Mouse (Mus musculus) C2C12 (cell line): Measurements from ENCODE around the gene Frmd4b. TPM values are rescaled to one million over a fixed set of nuclear protein-coding genes. Genes with fewer than 3 reads are reported as not detected.
"Not testable (repeated sequence)": the region's sequence is repeated elsewhere in the genome, so short reads cannot be mapped to it uniquely, and the experiment has no call there.

Source experiments
- H3K27me3 ChIP-seq: one replicate; pipeline ENCODE4 v1.6.1; 2011; ENCODE audit not compliant: control insufficient read depth, insufficient read depth, insufficient read length
- H3K36me3 ChIP-seq: one replicate; pipeline ENCODE4 v1.6.1; 2011; ENCODE audit not compliant: control insufficient read depth, insufficient read depth
- H3K4me3 ChIP-seq: one replicate; pipeline ENCODE4 v1.5.1; 2011; ENCODE audit warnings: mild to moderate bottlenecking, control low read depth; ENCODE audit not compliant: poor library complexity, insufficient read depth, severe bottlenecking
- H3K79me2 ChIP-seq: one replicate; pipeline ENCODE4 v1.6.1; 2011; ENCODE audit not compliant: control insufficient read depth, insufficient read depth
- H3K79me3 ChIP-seq: one replicate; pipeline ENCODE4 v1.6.1; 2011; ENCODE audit warnings: low read depth, control low read depth
- H3ac ChIP-seq: one replicate; pipeline ENCODE3; 2011; ENCODE audit warnings: low read depth; ENCODE audit not compliant: control insufficient read depth, insufficient read length
- CEBPB ChIP-seq: IDR thresholded peaks from one replicate; pipeline ENCODE4 v1.6.1; 2011; ENCODE audit warnings: low read depth, mild to moderate bottlenecking, control low read depth, moderate library complexity
- CTCF ChIP-seq: IDR thresholded peaks from one replicate; pipeline ENCODE4 v1.5.1; 2011; ENCODE audit not compliant: control insufficient read depth, insufficient read depth, insufficient read length
- FOSL1 ChIP-seq: IDR thresholded peaks from one replicate; pipeline ENCODE4 v1.8.0; 2011; ENCODE audit warnings: mild to moderate bottlenecking, low read length; ENCODE audit not compliant: poor library complexity, insufficient read depth, severe bottlenecking
- MAX ChIP-seq: IDR thresholded peaks from one replicate; pipeline ENCODE4 v1.6.1; 2011; ENCODE audit warnings: mild to moderate bottlenecking, control low read depth
- MYOD1 ChIP-seq: IDR thresholded peaks from one replicate; pipeline ENCODE4 v1.6.1; 2011; ENCODE audit warnings: low read depth; ENCODE audit not compliant: control insufficient read depth, insufficient read length
- MYOG ChIP-seq: IDR thresholded peaks from one replicate; pipeline ENCODE4 v1.6.1; 2011; ENCODE audit not compliant: control insufficient read depth, insufficient read length; ENCODE audit errors: extremely low read depth
- USF1 ChIP-seq: IDR thresholded peaks from one replicate; pipeline ENCODE4 v1.6.1; 2011; ENCODE audit warnings: low read depth, mild to moderate bottlenecking, control low read depth, moderate library complexity
- polyA plus RNA-seq: library from polyadenylated mRNA; unstranded; fragments of >200 nt; fragmentation: generic; extraction: Trizol; gene quantifications from one replicate; pipeline ENCODE4 v1.2.1, GENCODE M21; 2012; ENCODE audit warnings: missing spikeins

The Frmd4b gene
- polyA plus RNA-seq, 1 experiment: not detected

GRCm38 (mm10) chr6:97370947-97371346 is 246.4 kb downstream of the Frmd4b start:
- Histone ChIP-seq H3ac (no peak overlapping the region), H3K27me3 (no peaks in the 10 kb centered on the region), H3K36me3 (no peaks in the 10 kb centered on the region), H3K79me2 (no peaks in the 10 kb centered on the region), H3K79me3 (no peaks in the 10 kb centered on the region), H3K4me3 (no peak overlapping the region)
- TF ChIP-seq USF1 (no peak), MYOD1 (no peak), CEBPB (no peak), FOSL1 (no peak), MYOG (no peak), MAX (no peak), CTCF (no peak)

GRCm38 (mm10) chr6:97370460-97370859 is 246.9 kb downstream of the Frmd4b start:
- no peak for TF ChIP-seq FOSL1
- H3ac ChIP-seq: no peak overlapping the region
- no peaks in the 10 kb centered on the region for H3K79me2 ChIP-seq
- H3K36me3 ChIP-seq: no peaks in the 10 kb centered on the region
- no peaks in the 10 kb centered on the region for H3K27me3 ChIP-seq
- H3K4me3 ChIP-seq: no peak overlapping the region
- no peaks in the 10 kb centered on the region for H3K79me3 ChIP-seq

GRCm38 (mm10) chr6:97363846-97364245 is 253.5 kb downstream of the Frmd4b start:
- Histone ChIP-seq H3K79me2 (no peaks in the 10 kb centered on the region), H3K36me3 (no peaks in the 10 kb centered on the region), H3K27me3 (no peaks in the 10 kb centered on the region), H3K79me3 (no peaks in the 10 kb centered on the region), H3K4me3 (no peak overlapping the region), H3ac (no peak overlapping the region)
- TF ChIP-seq USF1: no peak
- no peak for TF ChIP-seq MYOD1
- no peak for TF ChIP-seq CTCF
- TF ChIP-seq MAX: no peak
- TF ChIP-seq FOSL1: no peak
- TF ChIP-seq CEBPB: no peak
- no peak for TF ChIP-seq MYOG

GRCm38 (mm10) chr6:97357606-97358005 is 259.7 kb downstream of the Frmd4b start:
- H3K27me3 ChIP-seq, H3K36me3 ChIP-seq, H3K79me3 ChIP-seq, H3K79me2 ChIP-seq, H3ac ChIP-seq, H3K4me3 ChIP-seq: not testable (repeated sequence)

- Histone ChIP-seq H3K4me3 (no peak overlapping the region), H3K27me3 (no peaks in the 10 kb centered on the region), H3K79me3 (no peaks in the 10 kb centered on the region), H3K79me2 (no peaks in the 10 kb centered on the region), H3ac (no peak overlapping the region), H3K36me3 (no peaks in the 10 kb centered on the region)
- TF ChIP-seq FOSL1: no peak
- no peak for TF ChIP-seq MAX
- TF ChIP-seq CEBPB: no peak
- no peak for TF ChIP-seq USF1
- no peak for TF ChIP-seq MYOG
- no peak for TF ChIP-seq CTCF
- TF ChIP-seq MYOD1: no peak
These were observed 260.7 kb downstream of the Frmd4b start for GRCm38 (mm10) chr6:97356612-97357011.

GRCm38 (mm10) chr6:97355141-97355540 is 262.2 kb downstream of the Frmd4b start:
- H3K4me3 ChIP-seq: no peak overlapping the region
- H3K79me2 ChIP-seq: no peaks in the 10 kb centered on the region
- no peak overlapping the region for H3ac ChIP-seq
- TF ChIP-seq CEBPB: no peak
- TF ChIP-seq CTCF: no peak
- TF ChIP-seq USF1: no peak
- no peak for TF ChIP-seq MAX
- no peak for TF ChIP-seq FOSL1
- no peak for TF ChIP-seq MYOD1
- no peak for TF ChIP-seq MYOG
- H3K27me3 ChIP-seq: no peaks in the 10 kb centered on the region
- H3K79me3 ChIP-seq: no peaks in the 10 kb centered on the region
- H3K36me3 ChIP-seq: no peaks in the 10 kb centered on the region
